Mouse (Mus musculus) limb, embryonic 11.5 days (tissue): ENCODE measurements around the gene Vil1. TPM values are rescaled to one million over a fixed set of nuclear protein-coding genes. Genes with fewer than 3 reads are reported as not detected.
A peak's percentile ranks its signal among the peaks of the same experiment; 100 is the strongest.

Experiments used
- ATAC-seq: fragments of 200-750 bp; cut with Nextera tagmentation; 2 replicates; pipeline ENCODE4 v1.8.0; 2017; ENCODE audit warnings: low read depth; ENCODE audit not compliant: insufficient number of reproducible peaks, low FRiP score, low TSS enrichment
- DNase-seq: peaks from one replicate; pipeline ENCODE4 v3.0.0-alpha.2; 2015; ENCODE audit warnings: low spot score
- H3K27ac ChIP-seq: fragments of 300-500 bp; sonication (generic); replicated peaks from 2 replicates; pipeline ENCODE4 v1.5.1; 2014; ENCODE audit warnings: low read depth, mild to moderate bottlenecking, low read length
- H3K27me3 ChIP-seq: fragments of 300-500 bp; sonication (generic); 2 replicates; pipeline ENCODE4 v1.6.1; 2014; ENCODE audit warnings: mild to moderate bottlenecking, low read length, mixed read lengths; ENCODE audit not compliant: control insufficient read depth, insufficient read depth
- H3K36me3 ChIP-seq: fragments of 300-500 bp; sonication (generic); 2 replicates; pipeline ENCODE4 v1.6.1; 2014; ENCODE audit warnings: mild to moderate bottlenecking, low read length, moderate library complexity, mixed read lengths; ENCODE audit not compliant: control insufficient read depth, insufficient read depth
- H3K4me1 ChIP-seq: fragments of 300-500 bp; sonication (generic); 2 replicates; pipeline ENCODE4 v1.6.1; 2014; ENCODE audit warnings: low read length, mixed read lengths; ENCODE audit not compliant: control insufficient read depth, insufficient read depth
- H3K4me2 ChIP-seq: fragments of 300-500 bp; sonication (generic); 2 replicates; pipeline ENCODE4 v1.6.1; 2014; ENCODE audit warnings: low read depth, mild to moderate bottlenecking, moderate library complexity; ENCODE audit not compliant: severe bottlenecking
- H3K4me3 ChIP-seq: fragments of 300-500 bp; sonication (generic); 2 replicates; pipeline ENCODE4 v1.5.1; 2014; ENCODE audit warnings: low read depth, low read length
- H3K9ac ChIP-seq: fragments of 300-500 bp; sonication (generic); 2 replicates; pipeline ENCODE4 v1.6.1; 2014; ENCODE audit warnings: mild to moderate bottlenecking, low read length
- H3K9me3 ChIP-seq: fragments of 300-500 bp; sonication (generic); 2 replicates; pipeline ENCODE4 v1.6.1; 2016; ENCODE audit warnings: low read length; ENCODE audit not compliant: control insufficient read depth
- WGBS: fragments of 180-500 bp; shearing (Covaris S2); extraction: QIAGEN DNeasy Blood & Tissue Kit; methylation state at CpG from one replicate; pipeline ENCODE4 v1.1.7; 2014; 5-methylcytosine and 5-hydroxymethylcytosine counted together
- polyA plus RNA-seq: library from polyadenylated mRNA; unstranded; fragments of >200 nt; fragmentation: Nextera tagmentation; extraction: Ambion mirVana; gene quantifications from 2 replicates; pipeline ENCODE4 v1.2.1, GENCODE M21; 2014

The Vil1 gene
- polyA plus RNA-seq, 1 experiment from 2014 or later: 0.16 TPM

- DNase-seq (peak; percentile 80), ATAC-seq (no peak)
- H3K4me2 ChIP-seq: peak overlapping the region; percentile 97
- WGBS: 7% methylated on average over 21 of the region's 21 CpGs
- no peak overlapping the region for H3K27ac ChIP-seq
- H3K4me1 ChIP-seq: peaks cover 10% of the 10 kb centered on the region
- no peak overlapping the region; the same call in 1 of the 2 replicates for H3K9ac ChIP-seq
- H3K27me3 ChIP-seq: no peaks in the 10 kb centered on the region
- H3K36me3 ChIP-seq: peaks cover 8% of the 10 kb centered on the region; the same call in 1 of the 2 replicates
- H3K4me3 ChIP-seq: peak overlapping the region; percentile 12
- H3K9me3 ChIP-seq: no peaks in the 10 kb centered on the region
Observed at GRCm38 (mm10) chr1:74390287-74390906, 18.8 kb upstream of the Vil1 start.

DNA sequence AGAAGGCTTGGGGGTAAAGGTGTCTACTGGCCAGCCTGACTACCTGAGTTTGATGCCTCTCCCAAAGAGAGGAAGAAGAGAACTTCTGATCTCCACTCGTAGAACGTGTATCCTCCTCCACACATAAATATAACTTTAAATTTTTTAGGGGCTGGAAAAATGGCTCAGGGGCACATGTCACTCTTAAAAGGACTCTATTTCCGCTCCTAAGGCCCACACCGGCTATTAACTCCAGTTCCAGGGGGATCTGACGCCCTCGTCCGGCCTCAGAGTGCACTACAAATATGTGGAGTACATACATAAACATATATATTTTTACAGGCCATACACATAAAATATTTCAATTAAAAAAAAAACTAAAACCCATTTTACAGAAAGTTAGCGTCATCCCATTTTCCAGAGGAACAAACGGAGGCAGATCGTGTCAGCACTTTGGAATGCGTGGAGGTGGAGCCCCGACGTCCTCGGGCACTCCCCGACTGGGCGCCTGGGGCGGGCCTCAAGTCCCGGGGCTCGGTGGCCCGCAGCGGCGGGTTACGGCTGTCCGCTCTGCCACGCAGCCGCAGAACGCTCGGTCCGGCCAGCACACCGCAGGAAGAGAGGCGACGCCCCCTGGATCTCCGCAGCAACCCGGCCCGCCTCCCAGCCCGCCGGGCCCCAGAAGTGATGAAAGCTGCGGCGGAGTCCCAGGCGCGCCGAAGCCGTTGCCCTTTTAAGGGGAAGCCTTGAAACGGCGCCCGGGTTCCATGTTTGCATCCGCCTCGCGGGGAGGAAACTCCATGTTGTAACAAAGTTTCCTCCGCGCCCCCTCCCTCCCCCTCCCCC is 18.0 kb upstream of the Vil1 start, which contains the start of gene Ctdsp1:
Gene Ctdsp1 (plus strand): TSS at position 586 of the 825 bp plus-strand sequence.
- peak within 1 kb of the TSS; percentile 97 for H3K4me2 ChIP-seq
- 3% methylated on average over 46 of the region's 51 CpGs for whole genome bisulfite sequencing
- no peaks in the 10 kb centered on the region for H3K27me3 ChIP-seq
- peaks cover 8% of the 10 kb centered on the region; the same call in 1 of the 2 replicates for H3K36me3 ChIP-seq
- ATAC-seq: peak; percentile 61
- H3K27ac ChIP-seq: peak within 1 kb of the TSS; percentile 95
- peak; percentile 98 for DNase-seq
- H3K9me3 ChIP-seq: no peaks in the 10 kb centered on the region
- peaks cover 10% of the 10 kb centered on the region for H3K4me1 ChIP-seq
- peak within 1 kb of the TSS; percentile 88 for H3K4me3 ChIP-seq
- H3K9ac ChIP-seq: peak within 1 kb of the TSS; percentile 96

DNA sequence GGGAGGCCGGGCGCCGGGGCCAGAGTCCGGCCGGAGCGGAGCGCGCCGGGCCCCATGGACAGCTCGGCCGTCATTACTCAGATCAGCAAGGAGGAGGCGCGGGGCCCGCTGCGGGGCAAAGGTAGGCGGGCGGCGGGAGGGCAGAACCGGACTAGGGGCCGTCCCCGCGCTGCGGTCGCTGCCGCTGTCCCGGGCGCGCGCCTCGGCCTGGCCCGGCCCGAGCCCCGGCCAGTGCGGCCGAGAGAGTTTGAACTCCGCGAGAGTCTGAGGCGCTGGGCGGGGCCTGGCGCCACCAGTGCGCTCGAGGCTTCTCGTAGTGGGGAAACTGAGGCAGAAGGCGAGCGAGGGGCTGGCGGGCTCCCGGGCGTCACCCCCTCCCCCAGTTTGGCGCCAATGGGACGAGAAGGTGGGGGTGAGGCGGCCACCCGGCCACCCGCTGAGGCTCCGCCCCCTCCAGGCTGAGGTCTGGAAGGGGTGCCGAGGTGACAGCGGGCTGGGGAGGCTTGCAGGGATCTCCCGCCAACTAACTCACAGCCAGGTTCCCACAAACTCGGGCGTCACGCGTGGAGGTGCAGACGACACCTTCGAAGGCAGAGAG is 17.2 kb upstream of the Vil1 start:
- H3K4me3 ChIP-seq: peak overlapping the region; percentile 88
- H3K9ac ChIP-seq: peak overlapping the region; percentile 96
- H3K27me3 ChIP-seq: no peaks in the 10 kb centered on the region
- peak overlapping the region; percentile 97 for H3K4me2 ChIP-seq
- peak; percentile 22; the same call in 1 of the 2 replicates for ATAC-seq
- H3K27ac ChIP-seq: peak overlapping the region; percentile 95
- H3K9me3 ChIP-seq: no peaks in the 10 kb centered on the region
- under 1% methylated on average over 59 of the region's 63 CpGs for WGBS
- peak; percentile 72 for DNase-seq
- H3K36me3 ChIP-seq: peaks cover 8% of the 10 kb centered on the region; the same call in 1 of the 2 replicates
- peaks cover 10% of the 10 kb centered on the region for H3K4me1 ChIP-seq

DNA sequence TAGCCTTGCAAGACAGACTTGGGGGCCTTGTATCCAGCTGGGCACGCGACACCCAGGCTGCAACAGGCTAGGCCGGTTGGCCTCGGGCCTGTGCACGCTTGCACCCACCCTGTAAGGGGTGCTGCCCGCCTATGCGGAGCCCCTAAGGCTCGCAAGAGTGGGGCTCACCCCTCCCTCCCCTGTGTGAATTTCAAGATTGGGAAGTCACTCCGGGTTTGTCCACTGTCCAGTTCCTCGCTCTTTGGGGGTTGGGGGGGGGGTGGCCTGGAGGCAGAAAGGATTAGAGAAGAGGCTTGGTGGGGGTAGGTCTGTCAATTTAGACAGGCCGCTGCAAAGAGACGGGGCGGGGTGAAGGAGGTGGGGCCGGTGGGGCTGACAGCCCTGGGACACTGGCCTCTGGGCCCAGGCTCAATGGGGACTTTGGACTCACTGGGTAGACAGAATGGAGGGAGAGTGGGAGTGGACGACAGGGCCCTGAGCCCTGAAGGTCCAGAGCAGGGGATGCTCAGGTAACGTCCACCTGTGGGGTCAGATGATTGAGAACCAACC is 16.7 kb upstream of the Vil1 start:
- H3K9me3 ChIP-seq: no peaks in the 10 kb centered on the region
- peaks cover 10% of the 10 kb centered on the region for H3K4me1 ChIP-seq
- no peaks in the 10 kb centered on the region for H3K27me3 ChIP-seq
- DNase-seq: no peak
- peaks cover 8% of the 10 kb centered on the region; the same call in 1 of the 2 replicates for H3K36me3 ChIP-seq
- peak overlapping the region; percentile 88 for H3K4me3 ChIP-seq
- 3% methylated on average over 16 of the region's 16 CpGs for WGBS
- peak overlapping the region; percentile 96 for H3K9ac ChIP-seq
- H3K4me2 ChIP-seq: peak overlapping the region; percentile 97
- no peak for ATAC-seq
- peak overlapping the region; percentile 95 for H3K27ac ChIP-seq

DNA sequence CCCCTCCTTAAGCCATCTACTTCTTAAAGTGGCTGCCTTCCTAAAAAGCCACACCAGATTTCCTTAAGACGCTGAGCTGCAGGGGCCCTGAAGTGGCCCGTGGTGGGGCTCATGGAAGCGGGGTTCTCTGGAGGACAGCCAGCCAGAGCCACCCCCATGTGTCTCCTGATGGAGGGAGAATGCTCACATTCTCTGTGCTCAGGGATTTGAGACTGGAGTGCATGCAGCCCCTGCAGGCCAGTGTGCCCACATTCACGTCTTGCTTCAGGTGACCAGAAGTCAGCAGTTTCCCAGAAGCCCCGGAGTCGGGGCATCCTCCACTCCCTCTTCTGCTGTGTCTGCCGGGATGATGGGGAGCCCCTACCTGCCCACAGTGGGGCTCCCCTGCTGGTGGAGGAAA is 16.2 kb upstream of the Vil1 start:
- DNase-seq (no peak), ATAC-seq (no peak)
- Histone ChIP-seq H3K9me3 (no peaks in the 10 kb centered on the region), H3K36me3 (peaks cover 8% of the 10 kb centered on the region; the same call in 1 of the 2 replicates), H3K4me3 (peak overlapping the region; percentile 88), H3K4me2 (peak overlapping the region; percentile 97), H3K27ac (no peak overlapping the region; the same call in 1 of the 2 replicates), H3K4me1 (peaks cover 10% of the 10 kb centered on the region), H3K9ac (peak overlapping the region; percentile 96), H3K27me3 (no peaks in the 10 kb centered on the region)
- 50% methylated on average over 7 of the region's 7 CpGs for WGBS

GRCm38 (mm10) chr1:74393697-74394096 is 15.5 kb upstream of the Vil1 start:
- H3K36me3 ChIP-seq: peaks cover 8% of the 10 kb centered on the region; the same call in 1 of the 2 replicates
- ATAC-seq (no peak), DNase-seq (no peak)
- no peak overlapping the region for H3K27ac ChIP-seq
- H3K4me3 ChIP-seq: no peak overlapping the region
- no peak overlapping the region for H3K9ac ChIP-seq
- no peaks in the 10 kb centered on the region for H3K9me3 ChIP-seq
- H3K4me1 ChIP-seq: peaks cover 10% of the 10 kb centered on the region
- WGBS: 87% methylated on average over 9 of the region's 9 CpGs
- H3K4me2 ChIP-seq: no peak overlapping the region
- H3K27me3 ChIP-seq: no peaks in the 10 kb centered on the region

GRCm38 (mm10) chr1:74394311-74394710 is 14.9 kb upstream of the Vil1 start:
- 92% methylated on average over 9 of the region's 9 CpGs for WGBS
- no peak overlapping the region for H3K27ac ChIP-seq
- peaks cover 10% of the 10 kb centered on the region for H3K4me1 ChIP-seq
- no peaks in the 10 kb centered on the region for H3K9me3 ChIP-seq
- H3K9ac ChIP-seq: no peak overlapping the region
- no peaks in the 10 kb centered on the region for H3K27me3 ChIP-seq
- no peak for DNase-seq
- H3K4me3 ChIP-seq: no peak overlapping the region
- peaks cover 8% of the 10 kb centered on the region; the same call in 1 of the 2 replicates for H3K36me3 ChIP-seq
- no peak for ATAC-seq
- H3K4me2 ChIP-seq: no peak overlapping the region

- no peak overlapping the region for H3K9ac ChIP-seq
- H3K27me3 ChIP-seq: no peaks in the 10 kb centered on the region
- no peak for DNase-seq
- H3K4me2 ChIP-seq: no peak overlapping the region
- peaks cover 6% of the 10 kb centered on the region for H3K4me1 ChIP-seq
- H3K36me3 ChIP-seq: peaks cover 8% of the 10 kb centered on the region; the same call in 1 of the 2 replicates
- H3K4me3 ChIP-seq: no peak overlapping the region
- ATAC-seq: no peak
- no peaks in the 10 kb centered on the region for H3K9me3 ChIP-seq
- no peak overlapping the region for H3K27ac ChIP-seq
- 90% methylated on average over 15 of the region's 15 CpGs for WGBS
Observed at GRCm38 (mm10) chr1:74394858-74395257, 14.3 kb upstream of the Vil1 start.
